Mouse (Mus musculus): ENCODE measurements at regions not wholly inside any gene's neighbourhood (a gene's known extent, or its start where the extent isn't known, plus 50 kb on each side); places are given as distances from the start of the nearest gene placed in this dataset.

GRCm38 (mm10) chr14:104732036-104732435, 209.6 kb upstream of the Rnf219 start:
- TF ChIP-seq CTCF (IDR thresholded peaks at IDR 0.05; ENCODE audit: extremely low read depth, insufficient read depth, low read length) (no peak), POLR2A (IDR thresholded peaks at IDR 0.05; ENCODE audit: extremely low read depth, insufficient read depth, low read length) (no peak)

Data from cortical plate, adult 2 months (tissue).